Mouse (Mus musculus) layer of hippocampus, adult 9-10 months (tissue): ENCODE measurements around the gene Kmt5b.

Source experiments
- DNase-seq: peaks from one replicate; pipeline ENCODE4 v3.0.0; 2022; ENCODE audit warnings: low spot score

Kmt5b gene

GRCm38 (mm10) chr19:3768697-3769383 is 1.6 kb downstream of the Kmt5b start:
- peak; percentile 63 for DNase-seq

GRCm38 (mm10) chr19:3769533-3769932 is 2.3 kb downstream of the Kmt5b start:
- no peak for DNase-seq

- no peak for DNase-seq
Observed at GRCm38 (mm10) chr19:3774159-3774558, 6.9 kb downstream of the Kmt5b start.

GRCm38 (mm10) chr19:3778713-3779112 is 11.5 kb downstream of the Kmt5b start:
- no peak for DNase-seq

GRCm38 (mm10) chr19:3790077-3790476 is 22.9 kb downstream of the Kmt5b start:
- no peak for DNase-seq

GRCm38 (mm10) chr19:3805526-3805925 is 38.3 kb downstream of the Kmt5b start:
- DNase-seq = no peak

- no peak for DNase-seq
Observed at GRCm38 (mm10) chr19:3810536-3811233, 43.5 kb downstream of the Kmt5b start.

- DNase-seq = no peak
Observed at GRCm38 (mm10) chr19:3814461-3814860, 47.2 kb downstream of the Kmt5b start.

GRCm38 (mm10) chr19:3815824-3816223 is 48.6 kb downstream of the Kmt5b start:
- DNase-seq = no peak

- DNase-seq = no peak
Observed at GRCm38 (mm10) chr19:3819080-3819479, 51.9 kb downstream of the Kmt5b start.

GRCm38 (mm10) chr19:3819899-3820444 is 52.8 kb downstream of the Kmt5b start:
- no peak for DNase-seq

GRCm38 (mm10) chr19:3825044-3825443 is 57.8 kb downstream of the Kmt5b start:
- no peak for DNase-seq

GRCm38 (mm10) chr19:3829863-3830262 is 62.6 kb downstream of the Kmt5b start:
- DNase-seq = no peak

GRCm38 (mm10) chr19:3831716-3832115 is 64.5 kb downstream of the Kmt5b start:
- no peak for DNase-seq

- no peak for DNase-seq
Observed at GRCm38 (mm10) chr19:3832851-3833353, 65.7 kb downstream of the Kmt5b start.

GRCm38 (mm10) chr19:3834301-3834700 is 67.1 kb downstream of the Kmt5b start:
- no peak for DNase-seq

- DNase-seq = no peak
Observed at GRCm38 (mm10) chr19:3836791-3837190, 69.6 kb downstream of the Kmt5b start.

- no peak for DNase-seq
Observed at GRCm38 (mm10) chr19:3838931-3839330, 71.7 kb downstream of the Kmt5b start.

- DNase-seq = no peak
Observed at GRCm38 (mm10) chr19:3839686-3840085, 72.5 kb downstream of the Kmt5b start.

GRCm38 (mm10) chr19:3840214-3840651 is 73.0 kb downstream of the Kmt5b start:
- DNase-seq = no peak

GRCm38 (mm10) chr19:3840685-3841084 is 73.5 kb downstream of the Kmt5b start:
- no peak for DNase-seq

GRCm38 (mm10) chr19:3842359-3843148 is 75.3 kb downstream of the Kmt5b start:
- DNase-seq = no peak
